Mouse (Mus musculus): ENCODE data around the gene Wwox.

DNA sequence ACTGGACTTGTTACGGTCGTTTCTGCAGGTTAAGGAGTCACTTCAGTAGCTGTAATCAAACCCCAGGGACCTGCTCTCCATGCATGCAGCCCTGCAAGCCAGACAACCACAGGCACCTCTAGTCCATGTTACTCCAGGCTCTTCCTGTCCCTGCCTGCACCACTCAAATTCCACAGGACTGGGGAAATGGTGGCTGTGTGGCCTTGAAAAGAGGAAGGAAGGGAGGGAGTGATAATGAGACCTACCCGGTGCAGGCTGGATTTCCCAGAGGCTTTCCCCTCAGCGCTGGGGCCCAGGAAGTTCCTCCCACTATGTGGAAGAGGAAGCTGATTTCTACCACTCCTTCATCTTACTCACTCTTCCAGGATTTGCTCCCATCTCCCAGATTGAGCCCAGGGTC lies 868.0 kb downstream of the Wwox start:
- TF ChIP-seq CHD2 (IDR thresholded peaks at IDR 0.05; ENCODE audit: low read depth, low read length) (no peak), ZC3H11A (IDR thresholded peaks at IDR 0.05; ENCODE audit: borderline replicate concordance, low read depth, low read length) (no peak), HCFC1 (IDR thresholded peaks at IDR 0.05; ENCODE audit: borderline replicate concordance, insufficient read depth, low read length) (no peak)

Measured in ES-E14 (cell line).